Mouse (Mus musculus) natural killer cell, adult 2 months (primary cell): Measurements from ENCODE around the gene Rpl23a.
"Not testable (repeated sequence)": the region's sequence is repeated elsewhere in the genome, so short reads cannot be mapped to it uniquely, and the experiment has no call there.

Experiments used
- DNase-seq, 2 experiments: peaks; one replicate each; pipeline ENCODE4 v3.0.0; 2022; ENCODE audit warnings: low spot score in 2 of 2

Gene Rpl23a

GRCm38 (mm10) chr11:78184702-78185101, 1.3 kb upstream of the Rpl23a start:
- not testable (repeated sequence) for DNase-seq

DNA sequence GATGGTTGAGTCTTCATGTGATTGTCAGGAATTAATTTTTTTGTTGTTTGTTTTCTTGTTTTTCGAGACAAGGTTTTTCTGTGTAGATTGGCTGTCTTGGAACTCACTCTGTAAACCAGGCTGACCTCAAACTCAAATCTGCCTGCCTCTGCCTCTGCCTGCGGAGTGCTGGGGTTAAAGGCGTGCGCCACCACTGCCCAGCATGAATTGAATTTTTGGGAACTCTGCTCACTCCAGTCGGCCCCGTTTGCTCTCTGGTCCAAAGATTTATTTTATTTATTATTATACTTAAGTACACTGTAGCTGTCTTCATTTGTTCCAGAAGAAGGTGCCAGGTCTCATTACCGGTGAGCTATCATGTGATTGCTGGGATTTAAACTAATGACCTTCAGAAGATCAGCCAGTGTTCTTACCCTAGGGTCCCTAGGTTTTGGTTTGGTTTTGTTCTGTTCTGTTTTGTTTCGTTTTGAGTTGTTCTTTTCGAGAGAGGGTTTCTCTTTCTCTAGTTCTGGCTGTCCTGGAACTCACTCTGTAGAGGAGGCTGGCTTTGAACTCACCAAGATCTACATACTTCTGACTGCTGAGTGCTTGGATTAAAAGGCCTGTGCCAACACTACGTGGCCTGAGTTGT, 615 bp upstream of the Rpl23a start:
- DNase-seq = no peak

DNA sequence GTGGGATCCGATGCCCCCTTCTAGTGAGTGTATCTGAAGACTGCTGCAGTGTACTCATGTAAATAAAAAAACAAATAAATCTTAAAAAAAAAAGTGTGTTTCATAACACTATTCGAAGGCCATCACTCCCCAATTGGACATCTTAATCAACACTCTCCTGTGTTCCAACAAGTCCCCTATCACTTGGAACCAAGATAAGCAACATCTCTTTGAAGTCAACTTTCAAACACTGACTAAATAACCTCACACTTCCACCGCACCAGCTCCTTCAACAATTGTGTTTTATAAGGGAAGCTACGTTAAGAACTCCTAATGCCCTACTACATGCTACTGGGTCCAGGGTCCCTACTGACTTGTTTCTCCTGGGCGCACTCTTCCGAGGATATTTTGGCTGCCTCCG, 934 bp downstream of the Rpl23a start:
- no peak for DNase-seq

DNA sequence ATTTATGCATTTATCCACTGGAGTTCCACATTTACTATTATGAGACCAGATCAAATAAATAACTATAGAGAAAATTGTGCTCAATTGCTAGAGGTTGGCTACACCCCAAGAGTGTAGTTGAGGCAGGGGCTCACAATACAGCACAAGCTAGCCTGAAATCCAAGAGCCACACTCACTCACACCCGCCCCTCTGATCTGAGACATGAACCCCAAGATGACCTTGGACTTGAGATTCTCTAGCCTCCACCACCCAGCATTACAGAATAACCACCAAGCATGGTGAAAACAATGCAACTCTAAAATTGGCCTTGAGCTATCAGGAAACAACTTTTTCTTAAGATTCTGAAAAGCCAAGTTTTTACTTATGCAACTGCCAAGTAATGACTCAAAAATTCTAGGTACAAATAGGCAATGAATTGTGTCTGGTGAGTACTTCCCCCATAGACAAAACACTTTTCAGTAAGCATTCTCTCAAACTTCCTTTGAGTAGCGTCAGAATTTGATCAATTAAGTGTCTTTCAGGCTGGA, 1.5 kb downstream of the Rpl23a start:
- no peak for DNase-seq

DNA sequence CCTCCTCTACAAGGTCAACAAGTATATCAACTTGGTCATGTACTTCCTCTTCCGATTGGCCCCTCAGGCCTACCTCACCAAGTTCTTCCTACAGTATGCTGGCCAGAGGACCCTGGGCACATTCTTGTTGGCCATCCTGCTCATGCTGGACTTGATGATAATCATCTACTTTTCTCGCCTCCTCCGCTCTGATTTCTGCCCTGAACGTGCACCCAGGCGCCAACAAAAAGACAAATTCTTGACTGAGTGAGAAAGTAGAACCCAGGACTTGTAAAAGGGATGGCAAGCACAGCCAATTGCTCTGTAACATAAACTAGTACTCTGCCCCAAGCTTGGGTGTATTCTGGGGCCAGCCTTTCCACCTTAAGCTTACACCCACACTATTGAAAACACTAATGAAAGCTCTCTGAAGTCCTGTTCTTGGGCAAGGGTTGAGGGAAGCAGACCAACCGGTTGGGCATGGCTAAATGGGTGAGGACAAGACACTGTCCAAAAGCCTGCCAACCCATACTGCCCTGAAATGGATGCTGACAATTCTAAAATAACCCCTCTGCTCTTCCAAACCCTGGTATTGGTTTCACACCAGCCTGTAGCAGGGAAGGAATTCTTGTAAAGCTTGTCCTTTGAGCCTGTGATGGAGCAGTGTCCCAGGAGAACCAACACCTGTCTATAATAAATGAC, 3.2 kb downstream of the Rpl23a start:
- no peak for DNase-seq

DNA sequence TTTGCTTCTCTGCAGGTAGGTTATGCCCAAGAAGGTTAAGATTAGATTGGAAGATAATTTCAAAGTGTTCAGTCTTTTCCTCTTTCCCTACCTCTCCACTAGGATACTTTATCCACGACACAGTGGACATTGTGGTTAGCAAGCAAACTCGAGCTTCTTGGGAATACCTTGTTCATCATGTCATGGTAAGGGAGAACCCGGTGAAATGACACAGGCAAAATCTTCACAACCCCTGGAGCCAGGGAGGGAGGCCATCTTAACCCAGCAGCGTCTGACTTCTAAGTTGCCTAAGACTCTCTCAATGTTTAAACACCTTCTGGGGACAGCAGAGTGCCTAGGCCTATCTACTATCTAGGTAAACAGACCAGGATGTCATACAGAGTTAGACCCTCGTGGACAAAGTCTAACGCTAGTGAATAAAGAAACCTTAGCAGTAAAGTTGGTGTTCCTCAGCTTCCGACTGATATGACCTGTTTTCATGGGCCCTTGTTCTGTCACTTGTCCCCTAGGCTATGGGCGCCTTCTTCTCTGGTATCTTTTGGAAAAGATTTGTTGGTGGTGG, 3.9 kb downstream of the Rpl23a start:
- no peak for DNase-seq

GRCm38 (mm10) chr11:78178859-78179437, 4.4 kb downstream of the Rpl23a start:
- DNase-seq = no peak

GRCm38 (mm10) chr11:78177903-78178858, 5.2 kb downstream of the Rpl23a start:
- DNase-seq = peak; percentile 86 to 89

DNA sequence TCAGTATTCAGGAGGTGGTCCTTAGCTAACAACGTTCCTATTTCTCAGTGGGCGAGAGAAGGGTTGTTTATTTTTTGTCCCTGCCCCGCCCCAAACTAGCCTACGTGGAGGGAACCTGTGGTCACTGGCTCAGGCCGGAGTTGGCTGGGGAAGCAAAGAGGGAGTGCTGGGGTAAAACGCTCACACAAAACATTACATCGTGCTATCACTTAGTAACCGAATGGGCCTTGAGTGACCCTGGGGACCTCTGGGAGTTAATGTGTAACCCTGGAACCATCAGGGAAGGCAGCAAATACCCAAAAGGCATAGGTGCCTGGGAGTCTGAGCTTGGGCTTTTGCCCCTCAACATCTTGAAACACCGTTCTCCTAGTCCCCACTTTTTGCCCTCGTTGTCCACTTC, 5.9 kb downstream of the Rpl23a start:
- peak in 1 of 2 experiments; percentile 49 for DNase-seq

- DNase-seq = peak; percentile 60 to 72
Measured at GRCm38 (mm10) chr11:78176905-78177331, 6.5 kb downstream of the Rpl23a start.

DNA sequence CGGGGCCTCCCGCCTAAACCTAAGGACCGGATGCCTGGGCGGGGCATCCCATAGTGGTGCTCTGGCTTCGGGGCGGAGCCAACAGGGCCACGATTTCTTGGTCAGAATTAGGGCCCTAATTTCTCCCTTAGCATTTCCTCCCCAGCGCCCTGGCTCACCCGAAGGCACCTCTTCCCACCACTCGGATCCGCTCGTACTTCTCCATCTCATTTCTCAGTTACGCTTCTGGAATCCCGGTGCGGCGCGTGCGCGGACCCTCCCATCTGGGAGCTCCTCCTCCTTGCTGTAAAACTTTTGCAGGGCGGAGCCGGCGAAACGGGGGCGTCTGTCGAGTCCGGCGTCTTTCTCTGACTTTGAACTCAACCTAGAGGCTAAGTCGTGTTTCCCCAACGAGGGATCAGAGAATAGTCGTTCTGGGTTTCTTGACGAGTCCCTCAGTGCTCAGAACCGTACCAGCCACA, 7.0 kb downstream of the Rpl23a start, which contains the start of the genes Nek8 and Tlcd1:
Nek8 (minus strand) TSS at position 274 of the 461 bp plus-strand sequence.
Tlcd1 (plus strand) TSS at position 310 of the 461 bp plus-strand sequence.
- peak; percentile 89 to 91 for DNase-seq

DNA sequence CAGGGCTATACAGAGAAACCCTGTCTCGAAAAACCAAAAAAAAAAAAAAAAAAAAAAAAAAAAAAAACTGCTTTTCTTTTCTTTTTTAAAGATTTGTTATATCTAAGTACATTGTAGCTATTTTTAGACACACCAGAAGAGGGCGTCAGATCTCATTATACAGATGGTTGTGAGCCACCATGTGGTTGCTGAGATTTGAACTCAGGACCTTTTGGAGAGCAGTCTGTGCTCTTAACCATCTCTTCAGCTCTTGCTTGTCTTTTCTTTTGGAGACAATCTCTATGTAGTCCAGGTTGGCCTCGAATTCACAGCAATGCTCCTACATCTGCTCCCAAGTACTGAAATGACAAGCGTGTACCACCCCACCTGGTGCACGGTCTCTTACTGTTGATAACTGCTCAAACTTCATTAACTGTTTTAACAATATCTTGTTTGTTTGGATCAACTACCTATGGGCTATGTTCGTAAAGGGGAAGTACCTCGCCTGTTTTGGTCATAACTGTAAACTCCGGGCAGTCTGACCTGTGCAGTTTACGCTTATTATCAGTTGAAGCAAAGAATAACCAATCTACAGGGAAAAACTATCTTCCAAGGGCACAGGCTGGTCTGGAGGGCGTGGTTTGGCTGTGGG, 7.5 kb downstream of the Rpl23a start:
- no peak for DNase-seq

GRCm38 (mm10) chr11:78174506-78174905, 8.9 kb downstream of the Rpl23a start:
- DNase-seq = no peak

GRCm38 (mm10) chr11:78172748-78173383, 10.5 kb downstream of the Rpl23a start:
- DNase-seq = no peak

GRCm38 (mm10) chr11:78172034-78172747, 11.2 kb downstream of the Rpl23a start:
- peak in 1 of 2 experiments; percentile 21 for DNase-seq

DNA sequence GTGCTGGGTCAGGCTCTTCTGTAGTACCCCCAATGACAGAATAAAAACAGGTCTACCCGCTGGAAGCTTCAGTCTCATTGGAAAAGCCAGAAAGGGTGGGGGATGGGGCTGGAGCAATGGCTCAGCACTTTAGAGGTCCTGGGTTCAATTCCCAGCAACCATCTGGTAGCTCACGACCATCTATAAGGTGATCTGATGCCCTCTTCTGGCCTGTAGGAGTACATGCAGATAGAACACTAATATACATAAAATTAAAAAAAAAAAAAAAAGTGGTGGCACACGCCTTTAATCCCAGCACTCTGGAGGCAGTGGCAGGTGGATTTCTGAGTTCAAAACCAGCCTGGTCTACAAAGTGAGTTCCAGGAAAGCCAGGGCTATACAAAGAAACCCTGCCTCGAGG, 12.1 kb downstream of the Rpl23a start:
- DNase-seq = no peak

DNA sequence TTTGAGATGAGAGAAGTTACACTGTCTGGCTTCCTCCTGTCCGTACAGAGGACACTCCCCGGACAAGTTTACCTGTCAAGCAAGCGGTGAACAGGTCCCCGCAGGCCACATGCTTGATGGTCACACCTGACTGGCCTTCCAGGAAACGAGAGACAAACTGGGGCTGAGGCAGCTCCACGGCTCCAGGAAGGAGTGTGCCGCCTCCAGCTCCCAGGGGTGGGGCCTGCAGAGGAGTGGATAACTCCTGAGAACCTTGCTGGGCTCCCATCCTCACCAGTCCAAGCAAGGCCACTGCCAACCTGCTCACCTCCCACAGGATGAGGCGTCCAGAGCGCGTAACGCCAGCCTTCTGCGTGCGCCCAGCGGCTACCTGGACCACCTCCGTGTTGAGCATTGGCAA, 13.1 kb downstream of the Rpl23a start:
- no peak for DNase-seq

- DNase-seq = peak in 1 of 2 experiments; percentile 65
Measured at GRCm38 (mm10) chr11:78168541-78169468, 14.6 kb downstream of the Rpl23a start.
